Mouse (Mus musculus): ENCODE measurements around the gene Runx3.

GRCm38 (mm10) chr4:135159663-135160062 is 39.2 kb downstream of the Runx3 start:
- TF ChIP-seq POLR2A (IDR thresholded peaks at IDR 0.05; ENCODE audit: borderline replicate concordance, control insufficient read depth, low read depth, low read length) = no peak
- TF ChIP-seq CTCF (IDR thresholded peaks at IDR 0.05; ENCODE audit: control insufficient read depth, insufficient read depth, low read length) = no peak
